Mouse (Mus musculus): Measurements from ENCODE around the gene Treml4. TPM values are rescaled to one million over a fixed set of nuclear protein-coding genes. Genes with fewer than 3 reads are reported as not detected.

Treml4 gene
- polyA plus RNA-seq (2012; rRNA removed) = 0.91 and 0.92 TPM in 2 replicates

- TF ChIP-seq POLR2A (IDR thresholded peaks at IDR 0.05; ENCODE audit: low read depth, low read length) = no peak
- TF ChIP-seq CTCF (conservative IDR thresholded peaks at IDR 0.05; ENCODE audit: insufficient read depth, insufficient read length, low read depth, low read length) = no peak
- no peak within 1 kb of the TSS for H3K27ac ChIP-seq (ENCODE audit: insufficient read depth, low read depth, low read length)
- 82% methylated on average over 3 of the region's 3 CpGs for WGBS
Measured at GRCm38 (mm10) chr17:48263741-48264362, at the start of gene Treml4. TSS of gene Treml4 (plus strand) at chr17:48264295.

GRCm38 (mm10) chr17:48215429-48215828, 48.7 kb upstream of the Treml4 start:
- no peaks in the 10 kb centered on the region for H3K27me3 ChIP-seq (replicated peaks; ENCODE audit: control insufficient read depth, insufficient read depth, low read length)
- DNase-seq = no peak
- TF ChIP-seq POLR2A (IDR thresholded peaks at IDR 0.05; ENCODE audit: low read depth, low read length) = no peak
- TF ChIP-seq CTCF (conservative IDR thresholded peaks at IDR 0.05; ENCODE audit: insufficient read depth, insufficient read length, low read depth, low read length) = no peak
- no peaks in the 10 kb centered on the region for H3K36me3 ChIP-seq (ENCODE audit: control insufficient read depth, insufficient read depth, low read length)
- no peak overlapping the region for H3K27ac ChIP-seq (ENCODE audit: insufficient read depth, low read depth, low read length)
- 88% methylated on average over 1 of the region's 1 CpGs for WGBS
- H3K4me1 ChIP-seq (ENCODE audit: control insufficient read depth, insufficient read depth, low read length) = no peaks in the 10 kb centered on the region
- no peak overlapping the region for H3K4me3 ChIP-seq (ENCODE audit: insufficient read depth, low read depth, low read length)

More at GRCm38 (mm10) chr17:48263741-48264362, at the start of gene Treml4:
- no peak for DNase-seq
- Histone ChIP-seq H3K36me3 (ENCODE audit: control insufficient read depth, insufficient read depth, low read length) (no peaks in the 10 kb centered on the region), H3K4me3 (ENCODE audit: insufficient read depth, low read depth, low read length) (no peak within 1 kb of the TSS), H3K27me3 (replicated peaks; ENCODE audit: control insufficient read depth, insufficient read depth, low read length) (no peaks in the 10 kb centered on the region), H3K4me1 (ENCODE audit: control insufficient read depth, insufficient read depth, low read length) (no peaks in the 10 kb centered on the region)

- no peak overlapping the region for H3K27ac ChIP-seq (ENCODE audit: insufficient read depth, low read depth, low read length)
- WGBS = 79% methylated on average over 7 of the region's 7 CpGs
- H3K36me3 ChIP-seq (ENCODE audit: control insufficient read depth, insufficient read depth, low read length) = no peaks in the 10 kb centered on the region
- no peaks in the 10 kb centered on the region for H3K4me1 ChIP-seq (ENCODE audit: control insufficient read depth, insufficient read depth, low read length)
- H3K4me3 ChIP-seq (ENCODE audit: insufficient read depth, low read depth, low read length) = no peak overlapping the region
- DNase-seq = no peak
- H3K27me3 ChIP-seq (replicated peaks; ENCODE audit: control insufficient read depth, insufficient read depth, low read length) = no peaks in the 10 kb centered on the region
- TF ChIP-seq POLR2A (IDR thresholded peaks at IDR 0.05; ENCODE audit: low read depth, low read length) (no peak), CTCF (conservative IDR thresholded peaks at IDR 0.05; ENCODE audit: insufficient read depth, insufficient read length, low read depth, low read length) (no peak)
Measured at GRCm38 (mm10) chr17:48230680-48231079, 33.4 kb upstream of the Treml4 start.

- TF ChIP-seq POLR2A (IDR thresholded peaks at IDR 0.05; ENCODE audit: low read depth, low read length) = no peak
- no peak for TF ChIP-seq CTCF (conservative IDR thresholded peaks at IDR 0.05; ENCODE audit: insufficient read depth, insufficient read length, low read depth, low read length)
- WGBS = 71% methylated on average over 6 of the region's 6 CpGs
- H3K4me1 ChIP-seq (ENCODE audit: control insufficient read depth, insufficient read depth, low read length) = no peaks in the 10 kb centered on the region
- no peaks in the 10 kb centered on the region for H3K36me3 ChIP-seq (ENCODE audit: control insufficient read depth, insufficient read depth, low read length)
- H3K27me3 ChIP-seq (replicated peaks; ENCODE audit: control insufficient read depth, insufficient read depth, low read length) = no peaks in the 10 kb centered on the region
- H3K27ac ChIP-seq (ENCODE audit: insufficient read depth, low read depth, low read length) = no peak within 1 kb of the TSS
- H3K4me3 ChIP-seq (ENCODE audit: insufficient read depth, low read depth, low read length) = no peak within 1 kb of the TSS
- DNase-seq = no peak
Measured at GRCm38 (mm10) chr17:48232518-48232917, 31.6 kb upstream of the Treml4 start, which contains the start of gene Trem1. TSS of gene Trem1 (plus strand) at chr17:48232768.

- Histone ChIP-seq H3K27me3 (replicated peaks; ENCODE audit: control insufficient read depth, insufficient read depth, low read length) (no peaks in the 10 kb centered on the region), H3K4me3 (ENCODE audit: insufficient read depth, low read depth, low read length) (no peak overlapping the region), H3K36me3 (ENCODE audit: control insufficient read depth, insufficient read depth, low read length) (no peaks in the 10 kb centered on the region), H3K4me1 (ENCODE audit: control insufficient read depth, insufficient read depth, low read length) (no peaks in the 10 kb centered on the region), H3K27ac (ENCODE audit: insufficient read depth, low read depth, low read length) (no peak overlapping the region)
- TF ChIP-seq POLR2A (IDR thresholded peaks at IDR 0.05; ENCODE audit: low read depth, low read length) (no peak), CTCF (conservative IDR thresholded peaks at IDR 0.05; ENCODE audit: insufficient read depth, insufficient read length, low read depth, low read length) (no peak)
- 95% methylated on average over 4 of the region's 4 CpGs for WGBS
- DNase-seq = no peak
Measured at GRCm38 (mm10) chr17:48233789-48234188, 30.3 kb upstream of the Treml4 start.

GRCm38 (mm10) chr17:48234550-48234949, 29.5 kb upstream of the Treml4 start:
- Histone ChIP-seq H3K36me3 (ENCODE audit: control insufficient read depth, insufficient read depth, low read length) (no peaks in the 10 kb centered on the region), H3K27ac (ENCODE audit: insufficient read depth, low read depth, low read length) (no peak overlapping the region), H3K4me3 (ENCODE audit: insufficient read depth, low read depth, low read length) (no peak overlapping the region), H3K27me3 (replicated peaks; ENCODE audit: control insufficient read depth, insufficient read depth, low read length) (no peaks in the 10 kb centered on the region), H3K4me1 (ENCODE audit: control insufficient read depth, insufficient read depth, low read length) (no peaks in the 10 kb centered on the region)
- no peak for TF ChIP-seq POLR2A (IDR thresholded peaks at IDR 0.05; ENCODE audit: low read depth, low read length)
- no peak for TF ChIP-seq CTCF (conservative IDR thresholded peaks at IDR 0.05; ENCODE audit: insufficient read depth, insufficient read length, low read depth, low read length)
- WGBS = 59% methylated on average over 5 of the region's 5 CpGs
- no peak for DNase-seq

GRCm38 (mm10) chr17:48235773-48236370, 28.2 kb upstream of the Treml4 start:
- Histone ChIP-seq H3K4me1 (ENCODE audit: control insufficient read depth, insufficient read depth, low read length) (no peaks in the 10 kb centered on the region), H3K36me3 (ENCODE audit: control insufficient read depth, insufficient read depth, low read length) (no peaks in the 10 kb centered on the region), H3K27ac (ENCODE audit: insufficient read depth, low read depth, low read length) (no peak overlapping the region), H3K27me3 (replicated peaks; ENCODE audit: control insufficient read depth, insufficient read depth, low read length) (no peaks in the 10 kb centered on the region), H3K4me3 (ENCODE audit: insufficient read depth, low read depth, low read length) (no peak overlapping the region)
- no peak for DNase-seq
- WGBS = 20% methylated on average over 4 of the region's 4 CpGs
- TF ChIP-seq POLR2A (IDR thresholded peaks at IDR 0.05; ENCODE audit: low read depth, low read length) = no peak
- no peak for TF ChIP-seq CTCF (conservative IDR thresholded peaks at IDR 0.05; ENCODE audit: insufficient read depth, insufficient read length, low read depth, low read length)
